Mouse (Mus musculus): ENCODE measurements around the gene Enpp7. TPM values are rescaled to one million over a fixed set of nuclear protein-coding genes. Genes with fewer than 3 reads are reported as not detected.
A peak's percentile ranks its signal among the peaks of the same experiment; 100 is the strongest.

Enpp7 gene
- total RNA-seq, 4 experiments from 2014 or later, result not detected

GRCm38 (mm10) chr11:119036934-119037779 is 49.2 kb downstream of the Enpp7 start:
- no peak for DNase-seq

- DNase-seq, result no peak
These were observed 49.9 kb downstream of the Enpp7 start for GRCm38 (mm10) chr11:119037780-119038401.

GRCm38 (mm10) chr11:119038744-119039484 is 50.9 kb downstream of the Enpp7 start:
- no peak for DNase-seq

GRCm38 (mm10) chr11:119039732-119040512 is 51.9 kb downstream of the Enpp7 start:
- no peak for DNase-seq

- peak; percentile 99 for DNase-seq
These were observed 52.8 kb downstream of the Enpp7 start, which contains the start of gene Cbx8 for GRCm38 (mm10) chr11:119040600-119041324. Gene Cbx8, minus strand, starts transcription at chr11:119040969.

GRCm38 (mm10) chr11:119041325-119041716 is 53.3 kb downstream of the Enpp7 start:
- DNase-seq, result no peak

GRCm38 (mm10) chr11:119041750-119042465 is 53.9 kb downstream of the Enpp7 start:
- no peak for DNase-seq

Other genes starting within 250 kb of the Enpp7 start
- 10 to 100 TPM in 1 of 4 experiments, 1 to 10 TPM in 3; 5.3 to 13.6 (median 7.8) TPM for gene Rbfox3, start 76.6 kb upstream of the Enpp7 start, total RNA-seq (2022)
- gene Cbx2, start 34.8 kb downstream of the Enpp7 start, total RNA-seq (2022), result 1 to 10 TPM; 4.6 to 8.1 (median 5.6) TPM
- 10 to 100 TPM; 15.3 to 24.0 (median 16.5) TPM for gene Cbx8, start 52.8 kb downstream of the Enpp7 start, total RNA-seq (2022)
- 100 to 1,000 TPM in 1 of 4 experiments, 10 to 100 TPM in 3; 70.8 to 227 (median 87.4) TPM for gene Cbx4, start 98.0 kb downstream of the Enpp7 start, total RNA-seq (2022)
- 10 to 100 TPM; 17.1 to 26.4 (median 22.0) TPM for gene Tbc1d16, start 240.3 kb downstream of the Enpp7 start, total RNA-seq (2022)
- 1 to 10 TPM in 2 of 4 experiments, under 1 TPM in 2; 0.73 to 1.9 (median 1.3) TPM for gene Ccdc40, start 240.4 kb downstream of the Enpp7 start, total RNA-seq (2022)